In the genomic region with DNA sequence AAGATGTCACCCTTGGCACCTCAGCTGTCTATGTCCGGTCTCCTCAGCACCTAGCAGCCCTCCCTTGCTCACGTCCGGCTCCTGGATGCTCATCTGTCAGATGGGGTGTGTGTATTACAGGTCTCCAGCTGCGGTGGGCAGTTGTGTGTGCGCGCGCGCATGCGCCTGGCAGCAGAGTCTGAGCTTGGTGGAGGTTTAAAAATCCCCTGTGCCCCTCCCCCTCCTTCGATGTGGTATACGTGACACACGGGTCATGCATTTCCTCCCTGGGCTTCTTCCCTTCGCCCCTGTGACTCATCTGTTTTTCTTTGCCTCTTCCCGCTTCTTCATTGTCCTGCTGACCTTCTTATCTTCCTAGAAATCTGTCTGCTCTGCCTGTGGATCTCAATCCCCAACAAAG, we compare ENCODE assay signal across 9 mouse cellular contexts. TPM values are rescaled to one million over a fixed set of nuclear protein-coding genes. Genes with fewer than 3 reads are reported as not detected.
DNase-seq lines count a peak whose midpoint lies in the region; ATAC-seq and TF ChIP-seq lines count a peak whose summit lies in the region.
"Had no signal": no experiment of that assay in that cellular context is flagged by ENCODE, and none has a peak within 500 bp of the region (broad histone marks: within the 10 kb centered on the region; RNA-seq: fewer than 3 reads in every experiment).

No protein-coding gene starts in this region.

- H3K27ac ChIP-seq in hindbrain, embryonic 10.5 days = peak overlapping the region; percentile 62
- H3K27ac ChIP-seq in hindbrain, postnatal 0 days = no peak overlapping the region
- H3K27ac ChIP-seq in hindbrain, embryonic 16.5 days (ENCODE audit: low read depth, low read length) = no peak overlapping the region

- DNase-seq in hindbrain, embryonic 10.5 days (ENCODE audit: low spot score) = peak; percentile 31
- DNase-seq in hindbrain, postnatal 0 days (ENCODE audit: low spot score) = no peak
- DNase-seq in mesoderm, embryonic 11.5 days (ENCODE audit: low read depth, low spot score) = peak; percentile 39
- DNase-seq in thymus, postnatal 10 days (ENCODE audit: low spot score in 2 of 2) = peak; percentile 41 to 56
- DNase-seq in left cerebral cortex, adult 9 months (ENCODE audit: low spot score in 2 of 2) = no peak

- peak overlapping the region; percentile 6; the same call in 1 of the 2 replicates for H3K4me3 ChIP-seq in hindbrain, embryonic 10.5 days
- H3K4me3 ChIP-seq in hindbrain, postnatal 0 days (ENCODE audit: low read length) = no peak overlapping the region
- no peak overlapping the region for H3K4me3 ChIP-seq in hindbrain, embryonic 16.5 days (ENCODE audit: low read length)

- TF ChIP-seq CTCF in hindbrain, postnatal 0 days (IDR thresholded peaks at IDR 0.05; ENCODE audit: low read depth) = no peak

- peaks cover 22% of the 10 kb centered on the region for H3K4me1 ChIP-seq in hindbrain, embryonic 10.5 days (replicated peaks)
- no peaks in the 10 kb centered on the region for H3K4me1 ChIP-seq in hindbrain, postnatal 0 days (ENCODE audit: insufficient read depth, low read length)
- H3K4me1 ChIP-seq in hindbrain, embryonic 16.5 days (ENCODE audit: control insufficient read depth, insufficient read depth, low read depth, low read length) = no peaks in the 10 kb centered on the region

- no peaks in the 10 kb centered on the region; the same call in 1 of the 2 replicates for H3K36me3 ChIP-seq in hindbrain, embryonic 10.5 days
- no peaks in the 10 kb centered on the region for H3K36me3 ChIP-seq in hindbrain, postnatal 0 days (ENCODE audit: insufficient read depth, low read length)
- H3K36me3 ChIP-seq in hindbrain, embryonic 16.5 days (ENCODE audit: control insufficient read depth, insufficient read depth, low read length) = no peaks in the 10 kb centered on the region

- no peak overlapping the region for H3K4me2 ChIP-seq in hindbrain, postnatal 0 days (ENCODE audit: low read depth, low read length)
- H3K4me2 ChIP-seq in hindbrain, embryonic 16.5 days (ENCODE audit: low read length) = 0 out of 2 replicates have a peak overlapping the region, but pooled peaks have one; percentile 16

- ATAC-seq in hindbrain, postnatal 0 days = no peak
- peak; percentile 86 for ATAC-seq in activated CD4-positive, CD25-positive, alpha-beta regulatory T cell, adult 4 months
- ATAC-seq in hindbrain, embryonic 16.5 days = no peak
- no peak for ATAC-seq in erythroblast, adult 5-6 weeks (replicated peaks; ENCODE audit: low FRiP score, poor library complexity, severe bottlenecking)

- no peaks in the 10 kb centered on the region for H3K9me3 ChIP-seq in hindbrain, embryonic 10.5 days
- no peaks in the 10 kb centered on the region for H3K9me3 ChIP-seq in hindbrain, postnatal 0 days (ENCODE audit: low read length)
- no peaks in the 10 kb centered on the region for H3K9me3 ChIP-seq in hindbrain, embryonic 16.5 days (ENCODE audit: control insufficient read depth, low read length)

- no peaks in the 10 kb centered on the region for H3K27me3 ChIP-seq in hindbrain, embryonic 10.5 days (ENCODE audit: insufficient read depth, poor library complexity, severe bottlenecking)
- no peaks in the 10 kb centered on the region for H3K27me3 ChIP-seq in hindbrain, postnatal 0 days (ENCODE audit: insufficient read depth, low read length)
- no peaks in the 10 kb centered on the region for H3K27me3 ChIP-seq in hindbrain, embryonic 16.5 days (replicated peaks; ENCODE audit: control insufficient read depth, insufficient read depth, low read length)

- WGBS in hindbrain, embryonic 10.5 days = 45% methylated on average over 14 of the region's 14 CpGs
- 53% methylated on average over 14 of the region's 14 CpGs for WGBS in hindbrain, postnatal 0 days
- WGBS in hindbrain, embryonic 16.5 days = 49% methylated on average over 14 of the region's 14 CpGs

- no peak overlapping the region for H3K9ac ChIP-seq in hindbrain, postnatal 0 days (replicated peaks; ENCODE audit: low read length)
- H3K9ac ChIP-seq in hindbrain, embryonic 16.5 days (ENCODE audit: low read depth, low read length) = no peak overlapping the region

RNA-seq across cellular contexts. Expression of a gene that starts 14.6 kb away (rescaled TPM):
- 38.6 and 39.3 TPM in 2 replicates for polyA plus RNA-seq in hindbrain, embryonic 10.5 days (2016; fragmentation: Nextera tagmentation; extraction: Ambion mirVana)
- total RNA-seq in hindbrain, postnatal 0 days (2014; rRNA removed) = 46.3 and 51.1 TPM in 2 replicates
- polyA plus RNA-seq in hindbrain, postnatal 0 days (2015; fragmentation: Nextera tagmentation; extraction: Ambion mirVana) = 20.3 and 22.0 TPM in 2 replicates
- 10 to 100 TPM; 29.3 to 37.0 TPM for polyA plus RNA-seq in activated CD4-positive, CD25-positive, alpha-beta regulatory T cell, adult 4 months (2017; shearing (Covaris generic))
- 29.0 and 38.1 TPM in 2 replicates for polyA plus RNA-seq in hindbrain, embryonic 16.5 days (2015; fragmentation: Nextera tagmentation; extraction: Ambion mirVana)
- total RNA-seq in erythroblast, adult 5-6 weeks (2015; ENCODE audit: low replicate concordance) = 6.5 and 7.7 TPM in 2 replicates
- total RNA-seq in erythroblast, adult 5-6 weeks (2017; ENCODE audit: low replicate concordance) = 17.8 and 18.8 TPM in 2 replicates

RNA-seq across cellular contexts. Expression of a gene that starts 16.4 kb away (rescaled TPM):
- not detected in 2 replicates for polyA plus RNA-seq in hindbrain, embryonic 10.5 days (2016; fragmentation: Nextera tagmentation; extraction: Ambion mirVana)
- not detected in 2 replicates for total RNA-seq in hindbrain, postnatal 0 days (2014; rRNA removed)
- polyA plus RNA-seq in hindbrain, postnatal 0 days (2015; fragmentation: Nextera tagmentation; extraction: Ambion mirVana) = not detected in 2 replicates
- not detected for polyA plus RNA-seq in activated CD4-positive, CD25-positive, alpha-beta regulatory T cell, adult 4 months (2017; shearing (Covaris generic))
- polyA plus RNA-seq in hindbrain, embryonic 16.5 days (2015; fragmentation: Nextera tagmentation; extraction: Ambion mirVana) = 4.9 TPM in 1 of 2 replicates, not detected in the other
- not detected in 2 replicates for total RNA-seq in erythroblast, adult 5-6 weeks (2015; ENCODE audit: low replicate concordance)
- total RNA-seq in erythroblast, adult 5-6 weeks (2017; ENCODE audit: low replicate concordance) = not detected in 2 replicates
- polyA plus RNA-seq: cortical plate, adult 2 months had no signal

RNA-seq across cellular contexts. Expression of a gene that starts 35.8 kb away (rescaled TPM):
- polyA plus RNA-seq in hindbrain, embryonic 10.5 days (2016; fragmentation: Nextera tagmentation; extraction: Ambion mirVana) = 111 TPM in 2 replicates
- 140 and 157 TPM in 2 replicates for total RNA-seq in hindbrain, postnatal 0 days (2014; rRNA removed)
- polyA plus RNA-seq in hindbrain, postnatal 0 days (2015; fragmentation: Nextera tagmentation; extraction: Ambion mirVana) = 104 and 109 TPM in 2 replicates
- polyA plus RNA-seq in activated CD4-positive, CD25-positive, alpha-beta regulatory T cell, adult 4 months (2017; shearing (Covaris generic)) = 10 to 100 TPM; 74.4 to 88.7 TPM
- polyA plus RNA-seq in hindbrain, embryonic 16.5 days (2015; fragmentation: Nextera tagmentation; extraction: Ambion mirVana) = 116 and 117 TPM in 2 replicates
- 86.3 and 108 TPM in 2 replicates for total RNA-seq in erythroblast, adult 5-6 weeks (2015; ENCODE audit: low replicate concordance)
- 148 and 150 TPM in 2 replicates for total RNA-seq in erythroblast, adult 5-6 weeks (2017; ENCODE audit: low replicate concordance)

RNA-seq across cellular contexts. Expression of a gene that starts 44.9 kb away (rescaled TPM):
- polyA plus RNA-seq in hindbrain, embryonic 10.5 days (2016; fragmentation: Nextera tagmentation; extraction: Ambion mirVana) = 67.4 TPM in 2 replicates
- 29.0 and 51.6 TPM in 2 replicates for total RNA-seq in hindbrain, postnatal 0 days (2014; rRNA removed)
- 78.4 and 81.3 TPM in 2 replicates for polyA plus RNA-seq in hindbrain, postnatal 0 days (2015; fragmentation: Nextera tagmentation; extraction: Ambion mirVana)
- 10 to 100 TPM; 18.9 to 21.6 TPM for polyA plus RNA-seq in activated CD4-positive, CD25-positive, alpha-beta regulatory T cell, adult 4 months (2017; shearing (Covaris generic))
- 70.6 and 70.7 TPM in 2 replicates for polyA plus RNA-seq in hindbrain, embryonic 16.5 days (2015; fragmentation: Nextera tagmentation; extraction: Ambion mirVana)
- 15.4 and 16.5 TPM in 2 replicates for total RNA-seq in erythroblast, adult 5-6 weeks (2015; ENCODE audit: low replicate concordance)
- 5.0 and 10.1 TPM in 2 replicates for total RNA-seq in erythroblast, adult 5-6 weeks (2017; ENCODE audit: low replicate concordance)

RNA-seq across cellular contexts. Expression of a gene that starts 45.7 kb away (rescaled TPM):
- 6.3 and 8.6 TPM in 2 replicates for polyA plus RNA-seq in hindbrain, embryonic 10.5 days (2016; fragmentation: Nextera tagmentation; extraction: Ambion mirVana)
- 99.6 and 106 TPM in 2 replicates for total RNA-seq in hindbrain, postnatal 0 days (2014; rRNA removed)
- 13.2 and 13.5 TPM in 2 replicates for polyA plus RNA-seq in hindbrain, postnatal 0 days (2015; fragmentation: Nextera tagmentation; extraction: Ambion mirVana)
- under 1 TPM in 1 of 2 experiments, not detected in 1; 0.13 TPM for polyA plus RNA-seq in activated CD4-positive, CD25-positive, alpha-beta regulatory T cell, adult 4 months (2017; shearing (Covaris generic))
- 15.7 and 15.8 TPM in 2 replicates for polyA plus RNA-seq in hindbrain, embryonic 16.5 days (2015; fragmentation: Nextera tagmentation; extraction: Ambion mirVana)
- not detected in 2 replicates for total RNA-seq in erythroblast, adult 5-6 weeks (2015; ENCODE audit: low replicate concordance)
- not detected in 2 replicates for total RNA-seq in erythroblast, adult 5-6 weeks (2017; ENCODE audit: low replicate concordance)

Comparison
In these comparisons a context has a peak if more than half of its experiments do, and no peak if none do; other contexts are left out.
1. DNase-seq: peak in hindbrain, embryonic 10.5 days (single experiment), mesoderm, embryonic 11.5 days (single experiment) and thymus, postnatal 10 days (2 of 2); none in hindbrain, postnatal 0 days (single experiment) and left cerebral cortex, adult 9 months (0 of 2).